Mouse (Mus musculus) lung, postnatal 14 days (tissue): ENCODE data around the gene Trim32.
A peak's percentile ranks its signal among the peaks of the same experiment; 100 is the strongest.

ENCODE experiments used
- DNase-seq: peaks from one replicate; pipeline ENCODE4 v3.0.0; 2021

Gene Trim32

DNA sequence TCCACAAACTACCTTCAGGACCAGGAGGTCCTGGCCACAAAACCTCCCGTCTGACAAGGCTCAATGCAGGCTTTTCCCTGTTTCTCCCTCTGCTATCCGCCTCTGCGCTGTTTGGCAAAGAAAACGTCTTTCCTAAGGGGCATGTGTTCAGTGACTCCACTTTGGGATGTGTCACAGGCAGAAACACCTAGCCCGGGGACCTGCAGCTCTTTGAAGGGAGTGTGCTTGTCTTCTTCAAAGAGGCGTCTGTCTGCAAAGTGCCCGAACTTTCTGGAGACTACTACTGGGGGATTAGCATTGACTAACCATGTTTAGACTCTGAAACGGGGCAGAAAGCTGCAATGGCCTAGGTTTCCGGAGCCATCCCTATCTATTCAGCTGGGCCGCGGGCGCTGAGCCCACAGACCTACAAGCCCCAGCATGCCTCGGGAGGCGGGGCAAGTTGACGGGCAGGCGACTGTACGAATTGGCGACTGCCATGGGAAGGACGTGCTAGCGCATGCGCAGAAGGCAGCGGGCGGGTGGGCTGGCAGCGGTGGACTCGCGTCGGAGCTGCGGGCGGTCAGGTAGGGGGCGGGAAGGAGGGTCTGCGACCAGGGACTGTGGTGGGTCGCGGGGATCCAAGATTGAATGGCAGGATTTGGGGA is at the start of gene Trim32:
Gene Trim32 (plus strand): TSS at position 483 of the 647 bp plus-strand sequence.
- peak; percentile 100 for DNase-seq

DNA sequence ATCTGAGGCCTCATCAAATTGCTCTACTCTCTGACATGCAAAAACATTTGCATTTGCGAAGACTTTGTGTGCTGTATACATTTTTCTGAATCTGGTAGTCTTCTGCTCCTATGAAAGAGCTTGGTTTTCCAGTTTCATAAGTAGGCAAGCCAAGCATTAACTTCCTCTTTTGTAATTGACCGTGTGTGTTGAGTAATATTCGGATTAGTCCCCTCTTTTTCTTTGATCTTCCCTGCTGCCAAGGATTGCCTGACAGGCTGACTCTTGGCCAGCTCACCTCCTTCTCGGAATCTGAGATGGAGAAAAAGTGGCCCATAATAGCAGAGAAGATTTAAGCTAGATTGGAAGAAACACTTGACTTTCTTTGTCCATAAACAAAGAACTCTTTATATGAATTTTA is 39.3 kb upstream of the Trim32 start:
- no peak for DNase-seq

DNA sequence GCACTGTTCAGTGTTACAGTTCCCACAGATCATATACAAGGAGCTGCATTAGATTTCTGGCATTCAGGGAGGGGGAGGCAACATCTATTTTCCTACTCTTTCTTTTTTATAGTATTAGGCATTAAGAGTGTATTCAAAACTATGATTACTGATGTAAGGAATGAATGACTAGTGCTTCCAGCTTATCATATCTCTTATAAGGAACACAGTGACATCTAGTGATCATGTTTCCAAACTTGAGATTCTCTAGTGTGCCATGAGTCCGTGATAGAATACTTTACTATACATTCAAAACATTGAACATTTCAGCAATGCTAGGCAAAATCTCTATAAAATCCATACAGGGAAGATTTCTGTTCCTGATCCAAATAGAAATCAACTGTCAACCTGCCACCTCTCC is 24.5 kb upstream of the Trim32 start:
- no peak for DNase-seq

DNA sequence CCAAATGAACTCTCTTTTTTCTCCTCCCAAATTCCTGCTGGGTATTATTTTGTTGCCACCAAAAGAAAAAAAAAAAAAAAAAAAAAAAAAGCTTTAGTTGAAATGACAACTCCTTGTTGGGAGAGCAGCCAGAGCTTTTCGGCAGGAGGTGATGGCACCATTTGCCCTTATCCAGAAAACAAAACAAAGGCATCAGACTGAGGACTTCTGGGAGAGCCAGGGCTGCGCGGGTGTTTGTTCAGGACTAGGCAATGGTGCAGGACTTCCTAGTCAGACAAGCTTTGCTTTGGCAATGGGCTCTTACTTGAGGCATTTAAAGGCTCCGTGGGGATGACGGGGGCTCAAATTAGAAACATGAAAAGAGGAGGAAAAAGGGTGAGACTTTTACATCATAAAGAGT is 17.8 kb upstream of the Trim32 start:
- peak; percentile 38 for DNase-seq

DNA sequence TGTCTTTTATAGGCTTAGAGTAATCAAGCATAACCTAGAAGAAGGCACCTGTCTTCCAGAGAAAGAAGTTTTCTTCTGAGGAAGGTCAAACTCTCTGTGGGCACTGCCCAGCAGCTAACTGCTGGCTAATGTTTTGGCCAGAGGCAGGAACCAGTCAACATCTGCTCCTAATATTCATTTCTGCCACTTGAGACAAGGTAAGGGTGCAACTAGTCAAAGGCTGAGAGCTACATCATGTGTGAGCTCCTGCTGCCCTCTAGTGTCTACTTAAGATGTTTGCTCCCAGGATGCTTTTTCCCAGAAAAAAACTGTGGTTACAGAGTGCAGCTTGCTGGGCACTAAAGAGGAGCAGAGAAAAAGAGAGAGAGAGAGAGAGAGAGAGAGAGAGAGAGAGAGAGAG is 15.0 kb upstream of the Trim32 start:
- peak; percentile 38 for DNase-seq

DNA sequence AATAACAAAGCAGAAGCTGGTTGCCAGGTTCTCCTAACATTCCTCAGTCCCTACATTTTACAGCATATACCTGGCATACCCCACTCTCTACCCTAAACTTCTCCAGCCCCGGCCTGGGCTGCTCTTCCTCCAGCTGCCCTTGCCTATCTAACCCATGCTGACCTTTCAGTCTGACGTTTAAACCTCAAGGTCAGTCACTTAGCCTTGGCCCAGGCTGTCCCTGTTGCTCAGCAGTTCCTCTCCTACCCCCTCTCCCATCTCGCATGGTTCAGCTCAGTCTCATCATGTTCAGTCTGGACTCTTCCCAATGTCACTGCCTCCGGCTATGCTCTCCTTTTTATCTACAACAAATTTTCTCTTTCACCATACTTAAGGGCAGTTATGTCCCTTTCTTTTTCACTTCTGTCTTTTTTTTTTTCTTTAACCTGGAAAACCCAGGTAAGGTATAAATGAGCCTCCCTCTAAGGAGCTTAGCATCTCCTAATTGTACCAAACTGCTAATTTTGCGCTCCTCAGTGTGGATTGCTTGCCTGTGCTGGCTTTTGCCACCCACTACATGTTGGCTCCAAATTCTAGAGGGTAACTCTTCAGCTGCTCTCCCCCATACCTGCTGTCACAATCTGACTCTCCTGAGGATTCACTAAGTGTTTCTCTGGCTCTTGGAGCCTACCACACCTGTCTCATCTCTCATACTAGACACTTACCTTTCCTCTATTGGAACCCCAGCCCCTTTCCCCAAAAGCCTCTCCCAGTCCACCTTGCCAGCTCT is 10.0 kb upstream of the Trim32 start:
- DNase-seq: no peak

DNA sequence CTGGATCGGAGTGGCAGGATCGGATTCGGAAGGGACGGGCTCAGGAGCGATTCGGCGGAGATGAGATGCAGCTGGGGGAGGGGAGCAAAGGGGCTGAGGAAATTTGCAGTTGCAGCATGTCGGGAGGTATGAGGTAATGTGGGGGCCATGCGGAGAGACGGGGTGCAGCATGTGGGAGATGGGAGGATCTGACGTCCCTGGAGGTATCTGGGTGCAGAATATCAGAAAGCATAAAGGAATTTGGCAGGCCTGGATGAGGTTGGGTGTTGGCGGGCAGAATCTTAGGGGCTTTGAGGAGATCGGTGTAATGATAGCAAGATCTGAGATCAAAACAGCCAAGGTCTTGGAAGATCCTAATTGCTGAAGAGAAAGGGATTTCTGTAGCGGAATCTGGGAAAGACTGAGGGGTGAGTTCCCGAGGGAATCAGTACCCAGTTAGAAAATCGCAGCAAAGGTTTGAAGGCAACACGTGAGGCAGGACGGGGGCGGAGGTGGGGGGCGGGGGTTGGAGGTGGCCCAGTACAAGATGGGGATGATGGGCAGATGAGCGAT is 441 bp downstream of the Trim32 start:
- DNase-seq: no peak

DNA sequence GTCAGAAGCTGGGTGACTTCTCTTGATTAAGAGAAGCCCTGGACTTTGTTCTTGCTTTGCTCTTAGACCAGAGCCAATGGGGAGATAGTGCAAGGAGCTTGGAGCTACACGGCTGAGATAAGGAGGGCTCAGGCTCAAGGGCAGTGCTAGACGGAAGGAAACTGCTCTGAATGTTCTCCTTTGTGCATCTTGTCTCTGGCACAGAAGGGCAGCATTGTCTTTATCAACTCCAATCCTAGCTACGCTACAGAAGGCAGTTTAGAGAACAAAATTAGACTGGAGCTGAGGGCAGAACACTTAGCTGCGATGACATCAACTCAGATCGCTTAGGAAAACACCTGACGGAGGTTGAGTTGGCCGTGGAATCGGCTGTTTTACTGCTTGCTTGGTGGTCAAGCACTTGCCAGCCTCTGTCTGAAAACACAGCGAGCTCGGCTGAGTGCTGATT is 2.4 kb downstream of the Trim32 start:
- no peak for DNase-seq

DNA sequence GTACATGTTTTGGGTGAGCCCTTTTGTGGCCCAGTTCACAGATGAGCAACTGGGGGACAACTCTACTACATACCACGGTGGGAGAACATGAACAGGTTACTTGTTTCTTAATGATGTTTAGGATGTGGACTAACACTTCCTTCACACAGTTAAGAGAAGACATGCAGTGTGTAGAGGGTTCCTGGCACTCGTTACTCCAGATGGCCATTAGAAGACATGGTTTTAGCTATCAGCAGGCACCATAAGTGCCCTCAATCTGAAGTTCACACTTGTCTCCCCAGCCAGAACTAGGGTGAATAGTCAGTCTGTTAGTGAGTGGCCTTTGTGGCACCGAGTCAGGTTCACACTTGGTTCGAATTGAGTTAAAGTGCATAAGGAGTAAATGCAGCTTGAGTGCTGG is 3.3 kb downstream of the Trim32 start:
- no peak for DNase-seq

DNA sequence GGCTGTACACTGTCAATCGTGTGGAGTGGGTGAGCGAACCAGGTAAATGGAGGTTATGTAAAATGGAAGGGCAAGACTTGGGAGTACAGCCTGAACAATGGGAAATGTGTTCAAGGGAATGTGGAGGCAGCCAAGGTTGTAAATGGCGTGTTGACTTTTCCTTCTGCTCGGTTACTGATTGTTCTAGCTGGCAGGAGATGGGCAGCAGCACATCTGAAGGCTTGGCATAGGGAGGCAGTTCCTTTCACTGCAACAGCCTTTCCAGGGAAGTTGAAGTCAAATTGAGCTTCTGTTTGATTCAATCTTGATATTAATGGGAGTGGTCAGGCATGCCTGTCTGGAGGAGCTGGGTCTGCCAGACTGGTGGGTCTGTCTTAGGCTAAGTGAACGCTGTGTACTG is 5.5 kb downstream of the Trim32 start:
- DNase-seq: no peak

DNA sequence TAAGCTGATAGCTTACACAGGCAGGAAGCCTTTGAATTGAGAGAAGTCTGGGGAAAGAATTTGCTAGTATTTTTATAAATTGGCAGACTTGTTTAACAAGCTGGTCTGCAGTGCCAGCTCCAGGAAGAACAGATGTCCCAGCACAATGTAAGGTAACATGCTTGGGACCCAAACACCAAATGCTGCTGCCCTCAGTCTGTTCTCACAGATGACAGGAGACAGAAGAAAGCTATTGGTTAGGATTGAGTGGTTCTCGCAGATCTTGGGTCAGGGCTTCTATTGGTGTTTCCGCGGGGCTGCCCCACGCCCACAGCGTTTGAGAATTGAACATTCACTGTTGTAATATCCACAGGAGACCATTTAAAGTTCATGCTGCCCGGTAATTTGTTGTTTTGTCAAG is 6.1 kb downstream of the Trim32 start:
- no peak for DNase-seq

DNA sequence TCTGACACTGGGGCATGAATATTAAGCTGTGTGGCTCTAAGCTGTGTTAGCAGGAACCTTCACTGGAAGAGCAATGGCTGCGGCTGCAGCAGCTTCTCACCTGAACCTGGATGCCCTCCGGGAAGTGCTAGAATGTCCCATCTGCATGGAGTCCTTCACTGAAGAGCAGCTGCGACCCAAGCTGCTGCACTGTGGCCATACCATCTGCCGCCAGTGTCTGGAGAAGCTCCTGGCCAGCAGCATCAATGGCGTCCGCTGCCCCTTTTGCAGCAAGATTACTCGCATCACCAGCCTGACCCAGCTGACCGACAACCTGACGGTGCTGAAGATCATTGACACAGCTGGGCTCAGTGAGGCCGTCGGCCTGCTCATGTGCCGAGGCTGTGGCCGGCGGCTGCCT is 8.3 kb downstream of the Trim32 start:
- no peak for DNase-seq

DNA sequence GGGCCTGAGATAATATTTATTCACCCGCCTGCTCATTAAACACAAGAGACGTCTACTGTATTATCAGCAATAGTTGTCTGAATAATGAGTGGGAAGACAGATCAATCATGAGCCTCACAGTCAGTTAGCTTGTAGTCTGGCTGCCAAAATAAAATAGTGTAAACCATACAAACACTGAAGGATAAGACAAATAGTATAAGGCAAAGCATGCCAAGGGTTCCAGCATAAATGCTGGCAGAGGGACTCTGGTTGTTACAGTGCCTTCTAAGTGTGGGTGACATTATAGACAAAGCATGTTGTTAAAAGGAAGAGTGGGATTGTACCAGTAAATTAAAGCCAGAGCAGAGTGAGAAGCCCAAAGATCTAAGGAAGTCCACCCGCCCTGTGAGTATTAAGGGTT is 15.3 kb downstream of the Trim32 start:
- no peak for DNase-seq

DNA sequence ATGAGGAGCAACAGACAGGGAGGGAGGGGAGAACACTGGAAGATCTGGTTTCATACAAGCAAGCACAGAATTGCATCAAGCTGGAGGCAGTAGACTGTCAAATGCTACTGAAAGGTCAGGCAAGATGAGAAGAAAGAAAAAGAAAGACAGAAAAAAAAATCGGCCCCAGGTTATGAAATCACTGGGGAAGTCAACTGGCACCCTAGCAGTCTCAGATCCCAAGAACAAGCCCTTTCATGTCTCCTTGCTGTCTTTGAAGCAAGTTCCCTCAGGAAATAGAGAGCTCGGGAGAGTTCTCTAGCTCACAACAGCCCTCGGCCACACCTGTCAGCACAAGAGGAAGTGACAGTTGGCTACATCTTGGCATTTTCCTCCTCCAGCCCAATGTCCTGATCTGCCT is 33.4 kb downstream of the Trim32 start:
- no peak for DNase-seq

DNA sequence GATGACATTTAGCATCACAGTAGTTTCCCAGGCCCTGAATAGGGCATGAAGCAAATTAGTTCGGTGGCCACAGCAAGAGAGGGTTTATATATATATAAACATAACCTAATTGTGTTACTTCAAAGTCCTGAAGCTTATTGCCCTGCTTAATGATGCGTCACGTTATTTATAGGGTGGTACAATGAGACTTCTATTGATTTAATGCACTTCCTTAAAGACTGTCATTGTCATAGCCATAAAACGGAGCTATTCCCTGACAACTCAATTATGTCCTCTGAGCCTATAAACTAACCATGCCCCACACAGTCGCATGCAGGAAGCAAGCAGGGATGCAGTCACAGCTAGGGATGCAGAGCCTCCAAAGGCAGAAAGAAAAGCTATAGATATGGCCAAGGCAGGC is 37.8 kb downstream of the Trim32 start:
- no peak for DNase-seq

DNA sequence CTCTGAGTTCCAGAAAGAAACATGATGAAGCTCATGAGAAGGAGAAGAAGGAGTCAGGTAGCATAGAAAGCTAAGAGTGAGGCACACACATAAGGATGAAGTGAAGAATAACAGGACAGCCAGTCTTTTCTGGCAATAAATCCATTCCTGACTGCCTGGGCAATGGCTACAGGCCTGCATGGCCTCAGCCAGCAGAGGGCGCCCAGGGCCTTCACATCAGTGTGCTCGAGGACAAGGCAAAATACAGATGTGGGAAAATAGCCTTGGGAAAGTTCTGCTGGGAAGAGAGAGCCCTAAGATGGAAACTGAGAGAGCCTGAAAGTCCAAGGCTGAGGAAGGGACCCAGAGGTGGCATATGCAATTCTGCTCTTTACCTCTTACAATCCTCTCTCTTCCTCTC is 49.9 kb downstream of the Trim32 start:
- peak; percentile 77 for DNase-seq

DNA sequence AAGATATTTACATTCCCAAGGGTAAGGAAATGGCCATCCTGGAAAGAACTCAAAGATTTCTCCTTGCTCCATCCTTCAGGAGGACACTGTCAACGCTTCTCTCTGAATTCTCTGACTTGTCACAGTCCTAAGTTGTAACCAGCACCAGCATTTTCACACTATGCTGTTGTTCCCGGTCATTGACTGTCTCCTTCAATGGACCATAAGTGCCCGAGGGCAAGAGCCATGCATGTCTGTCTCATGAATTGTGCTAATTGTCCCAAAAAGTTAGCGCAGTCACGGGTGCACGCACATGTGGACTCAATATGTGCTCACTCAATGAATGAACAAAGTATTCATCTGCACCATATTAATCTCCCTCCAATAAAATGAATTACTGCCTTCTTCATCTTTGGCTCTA is 58.4 kb downstream of the Trim32 start:
- DNase-seq: no peak
